Mouse (Mus musculus) heart, embryonic 16.5 days (tissue): ENCODE measurements around the gene Prn. TPM values are rescaled to one million over a fixed set of nuclear protein-coding genes. Genes with fewer than 3 reads are reported as not detected.

ENCODE experiments used
- ATAC-seq: fragments of 200-750 bp; cut with Nextera tagmentation; replicated peaks from 2 replicates; pipeline ENCODE4 v1.8.0; 2017; ENCODE audit warnings: moderate number of reproducible peaks; ENCODE audit not compliant: insufficient read depth, low FRiP score; ENCODE audit errors: extremely low read depth
- H3K27ac ChIP-seq: fragments of 300-500 bp; sonication (generic); 2 replicates; pipeline ENCODE4 v1.5.1; 2014; ENCODE audit warnings: mild to moderate bottlenecking, low read length, control low read depth, moderate library complexity
- H3K27me3 ChIP-seq: fragments of 300-500 bp; sonication (generic); 2 replicates; pipeline ENCODE4 v1.6.1; 2014; ENCODE audit warnings: low read length, mixed read lengths; ENCODE audit not compliant: control insufficient read depth, insufficient read depth
- H3K36me3 ChIP-seq: fragments of 300-500 bp; sonication (generic); 2 replicates; pipeline ENCODE4 v1.6.1; 2014; ENCODE audit not compliant: control insufficient read depth, insufficient read depth
- H3K4me1 ChIP-seq: fragments of 300-500 bp; sonication (generic); 2 replicates; pipeline ENCODE4 v1.6.1; 2014; ENCODE audit warnings: low read length, mixed read lengths; ENCODE audit not compliant: control insufficient read depth, insufficient read depth
- H3K4me2 ChIP-seq: fragments of 300-500 bp; sonication (generic); 2 replicates; pipeline ENCODE4 v1.6.1; 2014; ENCODE audit warnings: low read depth, mild to moderate bottlenecking, control low read depth, low read length
- H3K4me3 ChIP-seq: fragments of 300-500 bp; sonication (generic); 2 replicates; pipeline ENCODE4 v1.5.1; 2014; ENCODE audit warnings: mild to moderate bottlenecking, control low read depth, low read length
- H3K9ac ChIP-seq: fragments of 300-500 bp; sonication (generic); 2 replicates; pipeline ENCODE4 v1.6.1; 2014; ENCODE audit warnings: low read length, control low read depth
- H3K9me3 ChIP-seq: fragments of 300-500 bp; sonication (generic); replicated peaks from 2 replicates; pipeline ENCODE4 v1.6.1; 2016; ENCODE audit warnings: low read length; ENCODE audit not compliant: control insufficient read depth
- WGBS: fragments of 180-500 bp; shearing (Covaris S2); extraction: QIAGEN DNeasy Blood & Tissue Kit; methylation state at CpG from one replicate; pipeline ENCODE4 v1.1.7; 2014; 5-methylcytosine and 5-hydroxymethylcytosine counted together
- polyA plus RNA-seq: library from polyadenylated mRNA; unstranded; fragments of >200 nt; fragmentation: Nextera tagmentation; extraction: Ambion mirVana; gene quantifications from 2 replicates; pipeline ENCODE4 v1.2.1, GENCODE M21; 2015

Gene Prn
- polyA plus RNA-seq, 1 experiment from 2014 or later = not detected

GRCm38 (mm10) chr2:132004495-132005136 is 94.9 kb downstream of the Prn start:
- WGBS = 83% methylated on average over 9 of the region's 9 CpGs
- Histone ChIP-seq H3K36me3 (0 out of 2 replicates have a peak, but pooled peaks cover 5% of the 10 kb centered on the region), H3K4me1 (peaks cover 16% of the 10 kb centered on the region), H3K9me3 (no peaks in the 10 kb centered on the region), H3K27me3 (no peaks in the 10 kb centered on the region), H3K4me3 (no peak overlapping the region), H3K4me2 (no peak overlapping the region), H3K9ac (no peak overlapping the region), H3K27ac (no peak overlapping the region)
- ATAC-seq = no peak

- Histone ChIP-seq H3K9me3 (no peaks in the 10 kb centered on the region), H3K4me3 (no peak overlapping the region), H3K27ac (peak overlapping the region; percentile 4; the same call in 1 of the 2 replicates), H3K36me3 (0 out of 2 replicates have a peak, but pooled peaks cover 5% of the 10 kb centered on the region), H3K4me1 (peaks cover 16% of the 10 kb centered on the region), H3K9ac (no peak overlapping the region), H3K27me3 (no peaks in the 10 kb centered on the region), H3K4me2 (no peak overlapping the region)
- 67% methylated on average over 4 of the region's 4 CpGs for whole genome bisulfite sequencing
- no peak for ATAC-seq
These were observed 95.7 kb downstream of the Prn start for GRCm38 (mm10) chr2:132005445-132005844.

Other genes with a start within 250 kb of the Prn start
- not detected in 2 replicates for gene Erv3, start 50.2 kb upstream of the Prn start, polyA plus RNA-seq
- 112 and 115 TPM in 2 replicates for gene Prnp, start within 50 bp of the Prn start, polyA plus RNA-seq
- 22.7 and 25.2 TPM in 2 replicates for gene Prnd, start 40.9 kb downstream of the Prn start, polyA plus RNA-seq
- 10.6 and 12.5 TPM in 2 replicates for gene Rassf2, start 120.3 kb downstream of the Prn start, polyA plus RNA-seq
- 9.5 and 10.4 TPM in 2 replicates for gene Slc23a2, start 235.2 kb downstream of the Prn start, polyA plus RNA-seq